Mouse (Mus musculus) kidney, embryonic 14.5 days (tissue): ENCODE data around the gene Zbtb16. TPM values are rescaled to one million over a fixed set of nuclear protein-coding genes. Genes with fewer than 3 reads are reported as not detected.

ENCODE experiments used
- ATAC-seq: fragments of 200-750 bp; cut with Nextera tagmentation; 2 replicates; pipeline ENCODE4 v1.8.0; 2017; ENCODE audit warnings: moderate number of reproducible peaks, mild to moderate bottlenecking, moderate TSS enrichment, moderate library complexity; ENCODE audit not compliant: low FRiP score, low TSS enrichment
- H3K27ac ChIP-seq: fragments of 300-500 bp; sonication (generic); 2 replicates; pipeline ENCODE4 v1.5.1; 2014; ENCODE audit warnings: low read depth, mild to moderate bottlenecking, low read length, moderate library complexity, mixed read lengths
- H3K27me3 ChIP-seq: fragments of 300-500 bp; sonication (generic); 2 replicates; pipeline ENCODE4 v1.6.1; 2014; ENCODE audit warnings: mild to moderate bottlenecking, low read length; ENCODE audit not compliant: control insufficient read depth, insufficient read depth
- H3K36me3 ChIP-seq: fragments of 300-500 bp; sonication (generic); 2 replicates; pipeline ENCODE4 v1.6.1; 2014; ENCODE audit warnings: low read length, mixed read lengths; ENCODE audit not compliant: control insufficient read depth, insufficient read depth
- H3K4me1 ChIP-seq: fragments of 300-500 bp; sonication (generic); 2 replicates; pipeline ENCODE4 v1.6.1; 2014; ENCODE audit warnings: low read length, mixed read lengths; ENCODE audit not compliant: control insufficient read depth, insufficient read depth
- H3K4me2 ChIP-seq: fragments of 300-500 bp; sonication (generic); replicated peaks from 2 replicates; pipeline ENCODE4 v1.6.1; 2014; ENCODE audit warnings: low read depth, mild to moderate bottlenecking, low read length
- H3K4me3 ChIP-seq: fragments of 300-500 bp; sonication (generic); 2 replicates; pipeline ENCODE4 v1.5.1; 2014; ENCODE audit warnings: mild to moderate bottlenecking, low read length
- H3K9ac ChIP-seq: fragments of 300-500 bp; sonication (generic); 2 replicates; pipeline ENCODE4 v1.6.1; 2014; ENCODE audit warnings: low read depth, mild to moderate bottlenecking, low read length, moderate library complexity
- H3K9me3 ChIP-seq: fragments of 300-500 bp; sonication (generic); 2 replicates; pipeline ENCODE4 v1.6.1; 2016; ENCODE audit warnings: low read length; ENCODE audit not compliant: control insufficient read depth
- WGBS: fragments of 180-500 bp; shearing (Covaris S2); extraction: QIAGEN DNeasy Blood & Tissue Kit; methylation state at CpG from one replicate; pipeline ENCODE4 v1.1.7; 2014; 5-methylcytosine and 5-hydroxymethylcytosine counted together
- polyA plus RNA-seq: library from polyadenylated mRNA; unstranded; fragments of >200 nt; fragmentation: Nextera tagmentation; extraction: Ambion mirVana; gene quantifications from 2 replicates; pipeline ENCODE4 v1.2.1, GENCODE M21; 2014

Gene Zbtb16
- polyA plus RNA-seq, 1 experiment from 2014 or later: 0.49 TPM

GRCm38 (mm10) chr9:48813960-48814880, 21.8 kb downstream of the Zbtb16 start:
- no peak overlapping the region for H3K4me3 ChIP-seq
- H3K27me3 ChIP-seq: no peaks in the 10 kb centered on the region
- WGBS: 69% methylated on average over 19 of the region's 19 CpGs
- no peaks in the 10 kb centered on the region for H3K4me1 ChIP-seq
- no peak overlapping the region for H3K9ac ChIP-seq
- no peak for ATAC-seq
- H3K9me3 ChIP-seq: no peaks in the 10 kb centered on the region
- H3K4me2 ChIP-seq: no peak overlapping the region
- no peaks in the 10 kb centered on the region for H3K36me3 ChIP-seq
- no peak overlapping the region for H3K27ac ChIP-seq

- Histone ChIP-seq H3K9me3 (no peaks in the 10 kb centered on the region), H3K4me2 (no peak overlapping the region), H3K4me3 (no peak overlapping the region), H3K4me1 (no peaks in the 10 kb centered on the region), H3K27ac (no peak overlapping the region), H3K27me3 (no peaks in the 10 kb centered on the region), H3K9ac (no peak overlapping the region), H3K36me3 (no peaks in the 10 kb centered on the region)
- WGBS: 97% methylated on average over 6 of the region's 6 CpGs
- ATAC-seq: no peak
These were observed 23.7 kb downstream of the Zbtb16 start for GRCm38 (mm10) chr9:48812352-48812751.

GRCm38 (mm10) chr9:48806591-48806990, 29.4 kb downstream of the Zbtb16 start:
- Histone ChIP-seq H3K4me3 (no peak overlapping the region), H3K27ac (no peak overlapping the region), H3K9me3 (no peaks in the 10 kb centered on the region), H3K4me2 (no peak overlapping the region), H3K36me3 (no peaks in the 10 kb centered on the region), H3K4me1 (no peaks in the 10 kb centered on the region), H3K9ac (no peak overlapping the region), H3K27me3 (no peaks in the 10 kb centered on the region)
- no peak for ATAC-seq
- WGBS: 67% methylated on average over 6 of the region's 6 CpGs

GRCm38 (mm10) chr9:48805850-48806249, 30.2 kb downstream of the Zbtb16 start:
- H3K4me3 ChIP-seq: no peak overlapping the region
- no peak for ATAC-seq
- H3K4me2 ChIP-seq: no peak overlapping the region
- no peaks in the 10 kb centered on the region for H3K36me3 ChIP-seq
- H3K27me3 ChIP-seq: no peaks in the 10 kb centered on the region
- H3K4me1 ChIP-seq: no peaks in the 10 kb centered on the region
- no peaks in the 10 kb centered on the region for H3K9me3 ChIP-seq
- H3K9ac ChIP-seq: no peak overlapping the region
- no peak overlapping the region for H3K27ac ChIP-seq
- WGBS: 87% methylated on average over 8 of the region's 8 CpGs

- no peaks in the 10 kb centered on the region for H3K9me3 ChIP-seq
- no peak overlapping the region for H3K27ac ChIP-seq
- no peak overlapping the region for H3K4me3 ChIP-seq
- H3K9ac ChIP-seq: no peak overlapping the region
- WGBS: 71% methylated on average over 6 of the region's 6 CpGs
- H3K4me2 ChIP-seq: no peak overlapping the region
- no peak for ATAC-seq
- no peaks in the 10 kb centered on the region for H3K36me3 ChIP-seq
- H3K4me1 ChIP-seq: no peaks in the 10 kb centered on the region
- no peaks in the 10 kb centered on the region for H3K27me3 ChIP-seq
These were observed 31.5 kb downstream of the Zbtb16 start for GRCm38 (mm10) chr9:48804509-48804908.

- WGBS: 92% methylated on average over 27 of the region's 27 CpGs
These were observed 32.4 kb downstream of the Zbtb16 start for GRCm38 (mm10) chr9:48803460-48804240.

GRCm38 (mm10) chr9:48802374-48802773, 33.6 kb downstream of the Zbtb16 start:
- Histone ChIP-seq H3K4me3 (no peak overlapping the region), H3K36me3 (no peaks in the 10 kb centered on the region), H3K9me3 (no peaks in the 10 kb centered on the region), H3K4me1 (no peaks in the 10 kb centered on the region), H3K27ac (no peak overlapping the region), H3K27me3 (no peaks in the 10 kb centered on the region), H3K4me2 (no peak overlapping the region), H3K9ac (no peak overlapping the region)
- ATAC-seq: no peak
- 75% methylated on average over 5 of the region's 5 CpGs for WGBS

More at GRCm38 (mm10) chr9:48803460-48804240, 32.4 kb downstream of the Zbtb16 start:
- Histone ChIP-seq H3K36me3 (no peaks in the 10 kb centered on the region), H3K4me3 (no peak overlapping the region), H3K4me1 (no peaks in the 10 kb centered on the region), H3K9me3 (no peaks in the 10 kb centered on the region), H3K27ac (no peak overlapping the region), H3K4me2 (no peak overlapping the region), H3K9ac (no peak overlapping the region), H3K27me3 (no peaks in the 10 kb centered on the region)
- ATAC-seq: no peak

- no peak for ATAC-seq
- Histone ChIP-seq H3K9me3 (no peaks in the 10 kb centered on the region), H3K4me2 (no peak overlapping the region), H3K9ac (no peak overlapping the region), H3K36me3 (no peaks in the 10 kb centered on the region), H3K27ac (no peak overlapping the region), H3K27me3 (no peaks in the 10 kb centered on the region), H3K4me1 (no peaks in the 10 kb centered on the region), H3K4me3 (no peak overlapping the region)
- 95% methylated on average over 5 of the region's 5 CpGs for WGBS
These were observed 34.7 kb downstream of the Zbtb16 start for GRCm38 (mm10) chr9:48801322-48801721.

GRCm38 (mm10) chr9:48800627-48801026, 35.4 kb downstream of the Zbtb16 start:
- Histone ChIP-seq H3K4me3 (no peak overlapping the region), H3K9me3 (no peaks in the 10 kb centered on the region), H3K4me1 (no peaks in the 10 kb centered on the region), H3K27me3 (no peaks in the 10 kb centered on the region), H3K9ac (no peak overlapping the region), H3K27ac (no peak overlapping the region), H3K4me2 (no peak overlapping the region), H3K36me3 (no peaks in the 10 kb centered on the region)
- no peak for ATAC-seq
- WGBS: 56% methylated on average over 8 of the region's 8 CpGs
